Mouse (Mus musculus): ENCODE data around the gene Chst3.
A peak's percentile ranks its signal among the peaks of the same experiment; 100 is the strongest.
"Not testable (repeated sequence)": the region's sequence is repeated elsewhere in the genome, so short reads cannot be mapped to it uniquely, and the experiment has no call there.

Gene Chst3

GRCm38 (mm10) chr10:60218591-60219499 is at the start of gene Chst3:
TSS of gene Chst3 (minus strand) at chr10:60219260.
- DNase-seq: no peak

DNA sequence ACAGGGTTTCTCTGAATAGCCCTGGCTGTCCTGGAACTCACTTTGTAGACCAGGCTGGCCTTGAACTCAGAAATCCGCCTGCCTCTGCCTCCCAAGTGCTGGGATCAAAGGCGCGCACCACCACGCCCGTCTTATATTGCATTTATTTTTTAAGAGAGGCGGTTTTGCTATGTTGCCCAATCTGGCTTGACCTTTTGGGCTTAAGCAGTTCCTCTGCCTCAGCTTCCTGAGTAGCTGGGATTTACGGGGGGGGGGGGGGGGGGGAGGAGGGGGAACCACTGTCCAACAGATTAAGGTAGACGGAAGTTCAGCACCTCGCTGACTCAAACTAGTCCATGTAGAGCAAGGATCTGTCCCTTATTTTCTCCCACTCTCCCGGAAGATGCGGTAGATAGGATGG is 49.7 kb upstream of the Chst3 start:
- DNase-seq: no peak

DNA sequence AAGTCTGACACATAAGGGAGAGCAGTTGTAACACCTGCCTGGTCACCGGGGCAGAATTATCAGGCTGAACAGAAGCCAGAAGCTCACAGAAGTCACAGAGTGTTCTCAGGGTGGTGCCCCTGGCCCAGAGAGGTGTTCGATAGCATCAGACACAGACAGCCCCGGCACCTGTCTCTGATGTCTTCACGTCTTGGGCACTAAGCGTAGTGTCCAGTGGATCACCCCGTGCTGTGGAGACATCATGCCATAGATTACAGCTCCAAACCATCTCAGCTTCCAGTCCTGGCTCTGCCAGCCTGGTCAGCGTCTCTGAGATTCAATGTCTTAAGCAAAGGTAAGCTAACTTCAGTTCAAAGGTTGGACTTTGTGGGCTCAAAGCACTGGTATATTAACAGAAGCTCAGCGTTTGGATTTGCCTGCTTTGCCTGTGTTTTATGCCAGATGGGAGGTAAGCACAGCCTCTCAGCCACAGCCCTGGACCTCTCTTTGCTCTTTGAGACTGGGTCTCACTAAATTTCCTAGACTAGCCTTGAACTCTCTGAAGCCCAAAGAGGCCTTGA is 47.9 kb upstream of the Chst3 start:
- no peak for DNase-seq

GRCm38 (mm10) chr10:60265252-60265651 is 46.2 kb upstream of the Chst3 start:
- DNase-seq: no peak

GRCm38 (mm10) chr10:60263351-60263750 is 44.3 kb upstream of the Chst3 start:
- no peak for DNase-seq

DNA sequence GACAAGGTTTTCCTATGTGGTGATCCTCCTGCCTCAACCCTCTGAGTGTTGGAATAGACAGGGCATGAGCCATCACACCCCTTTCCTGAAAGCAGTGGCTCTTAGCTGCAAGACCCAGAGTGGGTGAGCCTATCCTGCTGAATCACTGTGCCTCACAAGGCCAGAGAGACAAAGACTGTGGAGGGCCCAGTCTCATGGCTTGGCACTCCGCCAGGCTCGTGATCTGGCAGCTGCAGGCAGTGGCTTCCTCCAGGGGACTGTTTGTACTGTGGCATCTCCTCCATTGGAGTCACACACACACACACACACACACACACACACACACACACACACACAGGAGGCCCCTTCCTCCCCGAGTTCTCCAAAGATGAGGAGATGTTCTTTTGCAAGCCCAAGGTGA is 43.3 kb upstream of the Chst3 start:
- DNase-seq: no peak

GRCm38 (mm10) chr10:60261530-60261929 is 42.5 kb upstream of the Chst3 start:
- no peak for DNase-seq

DNA sequence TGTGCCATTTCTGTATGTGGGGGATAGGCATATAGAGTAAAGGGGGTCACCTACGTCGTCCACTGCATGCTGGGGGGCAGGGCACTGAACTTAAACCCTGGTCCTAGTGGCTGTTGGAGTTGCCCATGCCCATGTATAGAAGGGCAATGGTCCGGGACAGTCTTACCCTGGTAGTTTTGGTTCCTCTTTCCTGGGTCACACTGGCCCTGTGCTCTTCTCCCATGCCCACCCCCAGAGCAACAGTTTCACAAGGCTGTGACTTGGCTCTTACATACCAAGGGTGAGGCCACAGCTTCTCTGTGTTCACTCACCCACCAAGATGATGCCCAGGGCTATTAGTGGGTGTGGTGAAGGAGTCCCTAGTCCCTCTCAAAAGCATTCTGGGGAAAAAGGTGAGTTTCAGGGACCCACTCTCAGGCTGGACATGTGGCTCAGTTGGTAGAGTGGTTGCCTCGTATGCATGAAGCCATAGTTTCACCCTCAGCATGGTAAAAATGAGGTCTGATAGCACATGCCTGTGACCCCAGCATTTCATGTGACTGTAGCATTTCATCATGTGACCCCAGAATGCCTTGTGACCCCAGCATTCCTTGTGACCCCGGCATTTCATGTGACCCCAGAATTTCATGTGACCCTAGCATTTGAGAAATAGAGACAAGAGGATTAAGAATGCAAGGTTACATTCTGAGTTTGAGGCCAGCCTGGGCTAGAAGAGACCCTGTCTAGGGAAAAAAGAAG is 41.7 kb upstream of the Chst3 start:
- DNase-seq: no peak

- no peak for DNase-seq
Measured at GRCm38 (mm10) chr10:60257261-60257825, 38.3 kb upstream of the Chst3 start.

DNA sequence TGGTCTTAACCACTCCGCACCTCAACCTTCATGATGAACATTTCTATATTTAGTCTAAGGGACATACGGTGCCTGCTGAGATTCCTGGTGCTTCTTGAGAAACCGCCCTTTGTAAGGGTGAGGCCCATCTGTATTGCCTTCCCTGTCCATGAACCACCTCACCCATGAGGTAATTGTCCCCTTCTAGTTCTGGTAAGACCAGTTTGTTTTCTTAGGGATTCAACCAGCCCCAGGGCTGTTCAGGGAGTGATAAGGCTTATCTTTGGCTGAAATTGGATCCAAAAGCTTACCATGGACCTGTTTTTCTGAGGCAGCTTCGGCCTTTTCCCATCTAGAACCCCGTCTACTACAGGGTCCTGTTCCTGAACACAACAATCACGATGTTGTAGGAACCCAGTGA is 37.0 kb upstream of the Chst3 start:
- no peak for DNase-seq

GRCm38 (mm10) chr10:60252606-60253005 is 33.5 kb upstream of the Chst3 start:
- DNase-seq: no peak

- no peak for DNase-seq
Measured at GRCm38 (mm10) chr10:60252187-60252586, 33.1 kb upstream of the Chst3 start.

- no peak for DNase-seq
Measured at GRCm38 (mm10) chr10:60250426-60250965, 31.4 kb upstream of the Chst3 start.

GRCm38 (mm10) chr10:60248345-60248744 is 29.3 kb upstream of the Chst3 start:
- not testable (repeated sequence) for DNase-seq

GRCm38 (mm10) chr10:60246519-60246918 is 27.5 kb upstream of the Chst3 start:
- peak; percentile 27 for DNase-seq

DNA sequence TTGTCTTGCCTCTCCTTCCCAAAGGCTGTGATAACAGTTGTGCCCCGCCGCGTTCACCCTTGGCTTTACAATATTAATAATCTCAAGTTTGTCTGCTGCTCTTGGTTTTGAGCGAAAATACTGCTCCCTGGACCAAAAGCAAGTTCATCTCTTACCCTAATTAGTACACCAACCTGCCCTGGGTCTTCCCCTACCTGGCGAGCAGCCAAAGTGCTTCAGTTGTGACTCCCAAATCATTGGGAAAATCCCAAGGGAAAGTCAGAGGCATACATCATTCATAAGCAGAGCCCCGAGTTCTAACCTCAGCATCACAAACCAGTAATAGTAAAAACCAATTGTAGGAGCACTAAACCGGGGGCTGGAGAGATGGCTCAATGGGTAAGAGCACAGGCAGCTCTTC is 26.6 kb upstream of the Chst3 start:
- DNase-seq: no peak

GRCm38 (mm10) chr10:60245041-60245440 is 26.0 kb upstream of the Chst3 start:
- DNase-seq: peak; percentile 83

GRCm38 (mm10) chr10:60243941-60244340 is 24.9 kb upstream of the Chst3 start:
- DNase-seq: no peak

- no peak for DNase-seq
Measured at GRCm38 (mm10) chr10:60240416-60240815, 21.4 kb upstream of the Chst3 start.

GRCm38 (mm10) chr10:60237475-60238154 is 18.6 kb upstream of the Chst3 start:
- DNase-seq: peak; percentile 32

DNA sequence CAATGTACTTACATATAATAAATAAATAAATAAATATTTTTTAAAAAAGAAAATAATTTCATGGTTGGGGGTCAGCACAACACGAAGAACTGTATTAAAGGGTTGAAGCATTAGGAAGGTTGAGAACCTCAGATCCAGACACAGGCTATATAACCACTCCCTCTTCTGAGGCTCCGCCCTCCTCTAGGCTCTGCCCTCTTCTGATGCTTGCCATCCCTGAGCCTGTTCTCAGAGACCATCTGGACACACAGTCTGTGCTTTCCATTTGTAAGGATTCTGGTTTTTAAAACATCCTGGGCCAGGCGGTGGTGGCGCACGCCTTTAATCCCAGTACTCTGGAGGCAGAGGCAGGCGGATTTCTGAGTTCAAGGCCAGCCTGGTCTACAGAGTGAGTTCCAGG is 16.8 kb upstream of the Chst3 start:
- not testable (repeated sequence) for DNase-seq

GRCm38 (mm10) chr10:60234006-60234405 is 14.9 kb upstream of the Chst3 start:
- no peak for DNase-seq
